Mouse (Mus musculus) C2C12 (cell line): ENCODE measurements at regions not wholly inside any gene's neighbourhood (a gene's known extent, or its start where the extent isn't known, plus 50 kb on each side); places are given as distances from the start of the nearest gene placed in this dataset.

Experiments used
- H3K27me3 ChIP-seq: one replicate; pipeline ENCODE4 v1.6.1; 2011; ENCODE audit not compliant: control insufficient read depth, insufficient read depth, insufficient read length
- H3K36me3 ChIP-seq: one replicate; pipeline ENCODE4 v1.6.1; 2011; ENCODE audit not compliant: control insufficient read depth, insufficient read depth
- H3K4me3 ChIP-seq: one replicate; pipeline ENCODE4 v1.5.1; 2011; ENCODE audit warnings: mild to moderate bottlenecking, control low read depth; ENCODE audit not compliant: poor library complexity, insufficient read depth, severe bottlenecking
- H3K79me2 ChIP-seq: one replicate; pipeline ENCODE4 v1.6.1; 2011; ENCODE audit not compliant: control insufficient read depth, insufficient read depth
- H3K79me3 ChIP-seq: one replicate; pipeline ENCODE4 v1.6.1; 2011; ENCODE audit warnings: low read depth, control low read depth
- H3ac ChIP-seq: one replicate; pipeline ENCODE3; 2011; ENCODE audit warnings: low read depth; ENCODE audit not compliant: control insufficient read depth, insufficient read length
- CEBPB ChIP-seq: IDR thresholded peaks from one replicate; pipeline ENCODE4 v1.6.1; 2011; ENCODE audit warnings: low read depth, mild to moderate bottlenecking, control low read depth, moderate library complexity
- CTCF ChIP-seq: IDR thresholded peaks from one replicate; pipeline ENCODE4 v1.5.1; 2011; ENCODE audit not compliant: control insufficient read depth, insufficient read depth, insufficient read length
- FOSL1 ChIP-seq: IDR thresholded peaks from one replicate; pipeline ENCODE4 v1.8.0; 2011; ENCODE audit warnings: mild to moderate bottlenecking, low read length; ENCODE audit not compliant: poor library complexity, insufficient read depth, severe bottlenecking
- MAX ChIP-seq: IDR thresholded peaks from one replicate; pipeline ENCODE4 v1.6.1; 2011; ENCODE audit warnings: mild to moderate bottlenecking, control low read depth
- MYOD1 ChIP-seq: IDR thresholded peaks from one replicate; pipeline ENCODE4 v1.6.1; 2011; ENCODE audit warnings: low read depth; ENCODE audit not compliant: control insufficient read depth, insufficient read length
- MYOG ChIP-seq: IDR thresholded peaks from one replicate; pipeline ENCODE4 v1.6.1; 2011; ENCODE audit not compliant: control insufficient read depth, insufficient read length; ENCODE audit errors: extremely low read depth
- USF1 ChIP-seq: IDR thresholded peaks from one replicate; pipeline ENCODE4 v1.6.1; 2011; ENCODE audit warnings: low read depth, mild to moderate bottlenecking, control low read depth, moderate library complexity

- no peaks in the 10 kb centered on the region for H3K36me3 ChIP-seq
- H3ac ChIP-seq, result no peak overlapping the region
- TF ChIP-seq MYOD1 (no peak), CEBPB (no peak), MYOG (no peak), USF1 (no peak), CTCF (no peak), MAX (no peak), FOSL1 (no peak)
- no peak overlapping the region for H3K4me3 ChIP-seq
- H3K79me2 ChIP-seq, result no peaks in the 10 kb centered on the region
- no peaks in the 10 kb centered on the region for H3K79me3 ChIP-seq
- H3K27me3 ChIP-seq, result no peaks in the 10 kb centered on the region
Observed at GRCm38 (mm10) chr3:42830456-42830855, 1088.0 kb downstream of the D3Ertd751e start.

GRCm38 (mm10) chr3:42867370-42867769 lies 1125.0 kb downstream of the D3Ertd751e start:
- no peaks in the 10 kb centered on the region for H3K79me2 ChIP-seq
- H3K4me3 ChIP-seq, result no peak overlapping the region
- no peaks in the 10 kb centered on the region for H3K36me3 ChIP-seq
- no peak for TF ChIP-seq CTCF
- TF ChIP-seq FOSL1, result no peak
- TF ChIP-seq MYOG, result no peak
- no peak for TF ChIP-seq MAX
- no peak for TF ChIP-seq USF1
- TF ChIP-seq MYOD1, result no peak
- no peak for TF ChIP-seq CEBPB
- H3K27me3 ChIP-seq, result no peaks in the 10 kb centered on the region
- H3K79me3 ChIP-seq, result no peaks in the 10 kb centered on the region
- H3ac ChIP-seq, result no peak overlapping the region

GRCm38 (mm10) chr3:42878972-42879371 lies 1136.6 kb downstream of the D3Ertd751e start:
- Histone ChIP-seq H3K79me3 (no peaks in the 10 kb centered on the region), H3K4me3 (no peak overlapping the region), H3K79me2 (no peaks in the 10 kb centered on the region), H3K27me3 (no peaks in the 10 kb centered on the region), H3K36me3 (no peaks in the 10 kb centered on the region), H3ac (no peak overlapping the region)
- TF ChIP-seq MYOG (no peak), MYOD1 (no peak), CTCF (no peak), MAX (no peak), USF1 (no peak), FOSL1 (no peak), CEBPB (no peak)

- Histone ChIP-seq H3K27me3 (no peaks in the 10 kb centered on the region), H3K4me3 (no peak overlapping the region), H3K79me2 (no peaks in the 10 kb centered on the region), H3K79me3 (no peaks in the 10 kb centered on the region), H3K36me3 (no peaks in the 10 kb centered on the region), H3ac (no peak overlapping the region)
- no peak for TF ChIP-seq USF1
- TF ChIP-seq CEBPB, result no peak
- TF ChIP-seq CTCF, result no peak
- no peak for TF ChIP-seq MYOD1
- TF ChIP-seq MAX, result no peak
- no peak for TF ChIP-seq MYOG
- no peak for TF ChIP-seq FOSL1
Observed at GRCm38 (mm10) chr3:42884481-42884880, 1142.1 kb downstream of the D3Ertd751e start.

GRCm38 (mm10) chr3:42892016-42892699 lies 1149.7 kb downstream of the D3Ertd751e start:
- no peaks in the 10 kb centered on the region for H3K79me3 ChIP-seq
- no peak overlapping the region for H3K4me3 ChIP-seq
- no peaks in the 10 kb centered on the region for H3K27me3 ChIP-seq

GRCm38 (mm10) chr3:42895787-42896186 lies 1153.4 kb downstream of the D3Ertd751e start:
- H3K79me2 ChIP-seq, result no peaks in the 10 kb centered on the region
- no peaks in the 10 kb centered on the region for H3K27me3 ChIP-seq
- no peak overlapping the region for H3ac ChIP-seq
- no peak for TF ChIP-seq MYOD1
- TF ChIP-seq CEBPB, result no peak
- no peak for TF ChIP-seq USF1
- no peak for TF ChIP-seq MYOG
- no peak for TF ChIP-seq FOSL1
- no peak for TF ChIP-seq CTCF
- no peak for TF ChIP-seq MAX
- no peak overlapping the region for H3K4me3 ChIP-seq
- H3K79me3 ChIP-seq, result no peaks in the 10 kb centered on the region
- no peaks in the 10 kb centered on the region for H3K36me3 ChIP-seq

More at GRCm38 (mm10) chr3:42892016-42892699, 1149.7 kb downstream of the D3Ertd751e start:
- H3K36me3 ChIP-seq, result no peaks in the 10 kb centered on the region
- no peaks in the 10 kb centered on the region for H3K79me2 ChIP-seq
- H3ac ChIP-seq, result no peak overlapping the region
- TF ChIP-seq USF1, result no peak
- TF ChIP-seq FOSL1, result no peak
- no peak for TF ChIP-seq MAX
- no peak for TF ChIP-seq MYOD1
- no peak for TF ChIP-seq CTCF
- no peak for TF ChIP-seq MYOG
- no peak for TF ChIP-seq CEBPB
